Mouse (Mus musculus) embryo, embryonic 10.5 days (tissue): ENCODE data around the gene BC034090.

ENCODE experiments used
- DNase-seq: peaks from one replicate; pipeline ENCODE4 v3.0.0-alpha.2; 2015; ENCODE audit warnings: low spot score

The BC034090 gene

DNA sequence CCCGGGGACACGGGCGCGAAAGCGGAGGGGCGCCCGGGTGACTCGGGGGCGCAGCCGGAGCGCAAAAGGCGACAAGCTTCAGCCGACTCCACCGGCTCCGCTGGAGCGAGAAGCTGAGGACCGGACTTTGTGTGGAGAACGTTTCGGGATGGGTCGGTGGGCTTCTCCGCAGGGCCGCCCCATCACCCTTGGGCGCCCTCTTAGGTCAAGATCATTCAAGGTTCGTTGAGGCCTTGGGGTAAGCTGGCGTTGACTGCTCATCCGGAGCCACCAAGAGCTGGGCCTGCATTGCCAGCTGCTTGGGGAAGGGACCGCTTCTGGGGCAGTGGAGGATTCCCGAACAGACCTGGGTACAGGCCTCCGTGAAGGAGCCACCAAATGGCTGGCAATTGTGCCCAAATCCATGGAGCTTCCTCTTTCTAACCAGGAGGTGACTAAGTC is 547 bp upstream of the BC034090 start:
- no peak for DNase-seq

GRCm38 (mm10) chr1:155242488-155242745 is 1.8 kb downstream of the BC034090 start:
- no peak for DNase-seq

GRCm38 (mm10) chr1:155241701-155242487 is 2.4 kb downstream of the BC034090 start:
- no peak for DNase-seq

DNA sequence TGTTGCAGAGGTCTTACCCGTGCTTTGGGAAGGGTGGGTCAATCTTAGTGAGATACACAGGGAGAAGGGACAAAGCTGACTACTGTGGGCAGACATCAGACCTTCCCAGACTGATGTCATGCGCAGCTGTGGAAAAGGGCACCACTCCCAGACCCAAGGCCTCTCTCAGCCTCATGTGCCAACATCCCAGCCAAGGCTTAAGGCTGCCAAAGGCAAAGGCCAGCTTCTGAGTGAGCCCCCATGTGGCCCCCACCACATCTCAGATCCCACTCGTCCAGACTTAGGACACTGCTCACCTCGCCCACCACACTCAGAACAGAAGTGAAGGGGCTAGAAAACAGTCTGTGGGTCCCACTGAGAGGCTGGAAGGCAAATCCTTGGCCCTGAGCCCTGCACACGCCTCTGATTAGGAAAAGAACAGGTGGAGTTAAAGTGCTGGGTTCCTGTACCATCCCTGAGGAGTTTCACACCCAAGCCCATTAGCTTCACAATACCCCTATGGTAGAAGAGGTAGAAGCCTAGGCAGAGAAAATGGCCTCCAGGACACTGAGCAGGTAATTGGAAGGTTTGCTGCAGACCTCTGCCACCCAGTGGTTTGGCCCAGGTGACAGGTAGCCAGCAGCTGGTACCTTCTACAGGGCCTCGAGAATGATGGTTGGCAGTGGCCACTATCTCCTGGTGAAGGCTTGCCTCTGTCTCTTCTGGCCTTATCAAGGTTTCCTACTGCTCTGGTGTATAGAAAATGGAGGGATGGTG is 4.1 kb downstream of the BC034090 start:
- no peak for DNase-seq

GRCm38 (mm10) chr1:155239169-155239568 is 5.1 kb downstream of the BC034090 start:
- DNase-seq: no peak

- DNase-seq: no peak
Measured at GRCm38 (mm10) chr1:155238126-155238525, 6.1 kb downstream of the BC034090 start.

GRCm38 (mm10) chr1:155237390-155237789 is 6.9 kb downstream of the BC034090 start:
- no peak for DNase-seq

DNA sequence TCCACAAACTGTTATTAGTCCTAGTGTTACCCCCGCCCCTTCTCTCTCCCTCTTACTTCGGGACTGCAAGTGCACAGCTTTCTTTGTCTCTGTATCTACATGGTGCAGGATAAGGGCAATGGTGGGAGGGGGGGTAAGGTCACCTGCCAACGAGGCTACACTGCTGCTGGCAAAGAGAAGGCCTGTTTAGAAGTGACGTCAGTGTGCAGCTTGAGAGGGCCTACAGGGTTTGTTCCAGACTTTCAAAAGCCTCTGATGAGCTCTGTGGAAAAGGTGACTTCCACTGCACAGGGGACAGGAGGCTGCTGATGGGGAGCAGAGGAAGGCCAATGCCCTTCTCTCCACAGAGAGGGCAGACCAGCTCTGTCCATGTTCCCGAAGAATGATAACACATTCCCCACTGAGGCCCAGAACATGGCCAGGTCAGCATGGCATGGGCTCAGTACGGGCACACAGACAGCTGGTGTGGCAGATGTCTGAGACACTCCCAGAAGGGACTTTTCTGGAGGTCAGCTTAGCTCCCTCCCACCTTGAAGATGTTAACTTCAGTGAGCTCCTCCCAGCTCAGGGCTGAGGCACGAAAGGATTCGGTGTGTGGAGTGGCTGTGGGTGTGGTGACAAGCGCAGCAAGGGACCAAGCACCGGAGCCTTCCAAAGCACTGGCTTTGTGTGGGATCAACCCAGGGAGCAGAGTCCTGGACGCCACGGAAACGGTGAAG is 7.8 kb downstream of the BC034090 start:
- DNase-seq: no peak

DNA sequence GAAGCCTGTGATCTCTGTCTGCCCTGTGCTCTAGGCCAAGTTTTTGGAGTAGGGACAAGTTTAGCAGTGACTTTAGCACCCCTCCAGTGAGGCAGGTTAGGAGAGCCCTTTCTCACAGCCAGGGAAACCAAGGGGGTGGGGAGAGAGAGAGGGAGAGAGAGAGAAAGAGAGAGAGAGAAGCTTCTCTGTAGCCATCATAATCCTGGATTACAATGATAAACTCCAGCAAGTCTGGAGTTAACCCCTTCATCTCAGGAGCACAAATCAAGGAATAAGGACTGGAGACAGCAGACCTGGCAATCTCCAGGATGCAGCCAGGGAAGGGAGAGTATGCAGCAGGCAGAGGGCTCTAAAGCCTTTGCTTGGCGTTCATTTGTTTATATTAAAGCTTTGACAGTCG is 8.6 kb downstream of the BC034090 start:
- DNase-seq: no peak

DNA sequence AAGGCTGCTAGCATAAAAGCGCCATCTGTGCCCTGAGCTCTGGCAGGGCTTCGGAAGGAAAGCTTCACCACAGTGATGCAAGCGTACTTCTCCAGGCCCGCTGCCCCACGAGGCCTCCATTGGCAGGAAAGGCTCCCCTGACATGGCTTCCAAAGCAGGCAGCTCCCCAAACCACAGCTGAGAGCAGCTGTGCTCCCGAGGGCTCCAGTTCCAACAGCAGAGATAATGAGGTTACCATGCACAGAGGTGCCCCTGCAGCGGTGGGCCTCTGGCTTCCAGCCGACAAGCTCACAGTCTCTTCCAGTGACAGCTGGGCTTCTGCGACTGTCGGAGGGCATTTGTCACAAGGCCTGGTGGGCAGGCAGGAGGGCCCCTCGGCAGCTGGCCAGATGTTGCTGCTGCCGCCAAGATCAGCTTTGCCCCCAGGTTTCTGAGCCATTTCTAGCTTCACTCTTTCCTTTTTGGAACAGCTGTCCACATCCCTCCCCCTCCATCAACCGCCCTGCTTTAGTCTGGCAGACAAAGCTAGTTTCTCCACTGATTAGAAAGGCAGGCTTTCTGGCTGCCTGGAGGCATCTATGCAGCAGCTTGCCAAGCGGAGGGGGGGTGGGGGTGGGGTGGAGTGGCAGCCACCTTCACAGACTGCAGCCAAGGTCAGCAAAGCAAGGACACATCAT is 10.2 kb downstream of the BC034090 start:
- peak; percentile 55 for DNase-seq

GRCm38 (mm10) chr1:155233378-155233777 is 10.9 kb downstream of the BC034090 start:
- no peak for DNase-seq

GRCm38 (mm10) chr1:155232786-155233185 is 11.5 kb downstream of the BC034090 start:
- DNase-seq: no peak

DNA sequence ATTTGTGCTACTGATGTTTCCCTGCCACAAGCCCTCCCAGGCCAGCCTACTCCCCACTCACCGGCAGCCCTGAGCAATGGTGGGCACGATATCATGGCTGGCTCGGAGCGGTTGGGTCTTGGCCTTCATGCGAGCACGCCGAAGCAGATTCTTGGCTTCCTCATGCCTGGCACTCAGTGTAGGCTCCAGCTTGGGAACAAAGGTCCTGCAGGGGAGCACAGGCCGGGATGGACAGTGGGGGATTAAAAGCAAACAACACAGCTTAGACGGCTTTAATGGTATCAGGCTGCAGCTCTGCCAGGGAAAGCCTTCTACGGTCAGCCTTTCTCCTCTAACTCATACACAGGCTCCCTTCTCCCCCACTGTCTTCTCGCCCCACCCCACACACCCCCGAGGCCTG is 11.9 kb downstream of the BC034090 start:
- DNase-seq: no peak

DNA sequence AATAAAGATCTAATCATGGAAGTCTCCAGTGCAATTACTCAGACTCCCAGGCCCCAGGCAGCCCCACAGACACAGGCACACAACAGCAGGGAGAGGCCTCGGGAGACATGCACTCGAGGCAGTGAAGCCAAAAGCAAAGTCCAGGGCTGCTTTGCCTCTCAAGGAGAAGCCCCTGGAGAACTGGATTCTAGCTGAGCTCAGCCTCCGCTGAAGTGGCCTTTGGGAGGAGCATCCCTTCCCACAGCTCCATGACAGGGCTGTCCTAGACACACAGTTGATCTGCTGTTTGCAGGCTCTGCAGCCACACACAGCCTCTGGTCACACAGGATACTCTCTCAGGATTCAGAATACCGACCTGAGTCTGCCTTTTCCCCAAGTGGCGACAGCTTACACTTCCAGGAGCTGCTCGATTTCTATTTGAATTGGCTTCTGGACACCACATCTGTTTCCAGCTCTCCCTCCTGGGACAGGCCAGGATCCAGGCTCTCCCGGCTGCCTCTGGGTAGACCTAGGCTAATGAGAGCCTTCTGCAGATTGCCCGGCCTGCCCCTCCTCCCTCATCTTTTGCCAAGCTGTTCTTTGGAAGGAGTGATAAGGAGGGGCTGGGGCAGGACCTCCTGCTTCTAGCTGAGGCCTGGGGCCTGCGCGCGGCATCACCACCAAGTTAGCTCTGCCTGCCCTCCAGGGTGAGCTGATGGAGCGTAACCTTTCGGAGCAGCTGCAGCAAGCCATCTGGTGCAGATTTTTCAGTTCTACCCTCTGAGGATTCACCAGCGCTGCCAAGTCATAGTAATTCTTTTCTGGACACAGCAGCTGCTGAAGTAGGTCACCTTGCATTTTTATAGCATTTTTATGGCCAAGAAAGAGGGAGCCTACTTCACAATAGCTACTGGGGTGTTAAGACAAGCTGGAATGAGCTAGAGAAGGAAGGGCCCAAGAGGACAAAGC is 14.5 kb downstream of the BC034090 start:
- peak; percentile 79 for DNase-seq

- peak; percentile 90 for DNase-seq
Measured at GRCm38 (mm10) chr1:155223849-155224554, 20.2 kb downstream of the BC034090 start.

- DNase-seq: no peak
Measured at GRCm38 (mm10) chr1:155223036-155223435, 21.2 kb downstream of the BC034090 start.

GRCm38 (mm10) chr1:155222101-155222669 is 22.1 kb downstream of the BC034090 start:
- no peak for DNase-seq

GRCm38 (mm10) chr1:155218924-155219323 is 25.3 kb downstream of the BC034090 start:
- DNase-seq: no peak

GRCm38 (mm10) chr1:155217865-155218541 is 26.2 kb downstream of the BC034090 start:
- DNase-seq: peak; percentile 85

GRCm38 (mm10) chr1:155216844-155217243 is 27.4 kb downstream of the BC034090 start:
- no peak for DNase-seq
